Mouse (Mus musculus): ENCODE data around the gene 1700037H04Rik.

GRCm38 (mm10) chr2:131188311-131188710, 28.4 kb upstream of the 1700037H04Rik start:
- TF ChIP-seq POLR2A (IDR thresholded peaks at IDR 0.05; ENCODE audit: borderline replicate concordance, low read depth, low read length): no peak
- no peak for TF ChIP-seq CTCF (IDR thresholded peaks at IDR 0.05; ENCODE audit: low read depth, low read length)
